Mouse (Mus musculus) gastrocnemius, postnatal 4 days (tissue): ENCODE results near the gene Rnf8. TPM values are rescaled to one million over a fixed set of nuclear protein-coding genes. Genes with fewer than 3 reads are reported as not detected.

Experiments used
- DNase-seq, 2 experiments: peaks; one replicate each; pipeline ENCODE4 v3.0.0; 2021 to 2022; ENCODE audit warnings: low spot score in 2 of 2, mixed read lengths in 2 of 2
- total RNA-seq, 2 experiments: library from RNA; stranded (reverse); gene quantifications; 2 replicates each; pipeline ENCODE4 v1.2.3; 2021

Rnf8 gene
- total RNA-seq, 2 experiments from 2014 or later = 36.3 to 37.6 TPM

DNA sequence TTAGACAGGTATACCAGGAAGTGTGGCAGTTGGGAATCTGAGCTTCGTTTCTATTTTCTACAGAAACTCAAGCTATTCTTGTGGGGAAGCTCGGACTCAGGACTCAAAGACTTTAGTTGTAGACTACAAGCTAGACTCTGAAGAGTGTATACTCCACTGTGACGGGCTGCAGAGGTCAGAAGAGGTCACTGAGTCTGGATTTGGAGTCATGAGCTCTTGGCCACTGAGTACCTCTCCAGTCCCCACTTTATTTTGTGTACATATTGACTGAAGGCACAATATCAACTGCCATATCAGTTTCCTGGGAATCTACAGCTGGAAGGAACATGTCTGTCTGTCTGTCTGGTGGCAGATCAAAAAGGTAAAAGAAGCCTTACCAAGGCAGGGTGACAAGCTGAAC, 4.6 kb downstream of the Rnf8 start:
- DNase-seq = no peak

DNA sequence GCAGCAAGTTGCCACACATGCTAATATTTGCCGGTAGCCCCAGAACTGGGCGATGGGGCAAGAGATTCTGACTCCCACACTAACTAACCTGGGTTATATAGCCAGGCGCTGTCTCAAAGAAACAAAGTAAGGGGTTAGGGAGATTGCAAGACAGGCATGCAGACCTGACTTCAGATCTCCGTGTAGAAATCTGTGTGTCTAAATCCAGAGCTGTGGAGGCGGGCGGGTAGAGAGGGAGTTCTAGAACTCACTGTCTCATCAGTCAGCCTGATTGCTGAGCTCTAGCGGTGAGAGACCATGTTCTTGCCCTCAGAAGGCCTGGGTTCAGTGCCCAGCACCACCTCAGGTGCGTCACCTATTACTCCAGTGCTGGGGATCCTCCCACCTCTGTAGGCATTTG, 8.9 kb downstream of the Rnf8 start:
- no peak for DNase-seq

DNA sequence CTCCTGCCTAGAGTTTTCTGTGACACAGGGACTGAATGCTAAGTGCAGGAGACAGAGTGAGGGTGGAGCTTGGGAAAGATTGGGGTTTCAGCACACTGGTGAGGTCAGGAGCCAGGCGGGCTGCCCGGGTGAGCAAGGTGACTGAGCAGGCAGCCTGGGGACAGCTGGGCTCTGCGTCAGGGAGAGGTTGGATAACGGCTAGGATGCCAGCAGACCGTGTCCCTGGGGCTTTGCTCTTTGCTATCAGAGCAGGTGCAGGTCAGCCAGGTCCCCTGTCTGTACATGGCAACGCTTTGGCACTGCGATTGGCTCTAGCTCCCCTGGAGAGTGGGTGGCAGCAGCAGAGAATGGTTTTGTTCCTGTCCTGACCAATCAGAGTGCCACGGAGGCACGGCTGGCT, 12.7 kb downstream of the Rnf8 start:
- DNase-seq = no peak

DNA sequence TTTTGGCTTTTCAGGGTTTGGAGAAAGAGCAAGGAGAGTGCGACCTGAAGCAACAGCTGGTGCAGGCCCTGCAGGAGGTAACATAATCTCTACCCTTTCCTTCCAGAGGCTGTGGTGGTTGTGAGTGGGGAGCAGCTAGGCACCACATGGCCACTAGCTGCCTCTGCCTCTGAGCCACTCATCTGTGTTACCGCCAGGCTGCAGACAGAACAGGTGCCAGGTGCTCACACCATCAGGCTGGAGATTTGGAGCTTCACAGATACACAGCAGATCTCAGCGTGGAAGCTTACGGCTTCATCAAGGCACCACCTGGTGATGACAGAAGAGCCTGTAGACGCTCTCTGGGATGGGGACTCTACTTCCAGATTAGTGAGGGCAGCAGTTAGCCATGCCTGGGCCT, 14.4 kb downstream of the Rnf8 start:
- no peak for DNase-seq

DNA sequence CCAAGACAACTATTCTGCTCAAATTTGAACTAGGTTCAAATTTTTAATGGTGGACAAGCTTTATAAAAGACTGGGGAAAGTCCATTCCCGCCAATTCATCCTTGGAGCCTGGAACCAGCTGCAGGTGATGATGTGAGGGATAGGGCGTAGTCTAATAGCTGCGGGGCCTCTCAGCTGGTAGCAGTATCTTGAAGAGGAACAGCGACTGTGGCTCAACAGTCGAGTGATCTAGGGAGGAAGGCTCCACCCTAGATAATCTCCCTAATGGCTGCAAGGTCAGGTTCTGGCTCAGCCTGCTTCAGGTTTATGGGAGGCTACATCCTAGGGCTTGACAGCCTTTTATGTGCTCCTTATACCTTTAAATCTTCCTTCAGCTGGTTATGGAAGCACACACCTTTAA, 15.0 kb downstream of the Rnf8 start:
- no peak for DNase-seq

DNA sequence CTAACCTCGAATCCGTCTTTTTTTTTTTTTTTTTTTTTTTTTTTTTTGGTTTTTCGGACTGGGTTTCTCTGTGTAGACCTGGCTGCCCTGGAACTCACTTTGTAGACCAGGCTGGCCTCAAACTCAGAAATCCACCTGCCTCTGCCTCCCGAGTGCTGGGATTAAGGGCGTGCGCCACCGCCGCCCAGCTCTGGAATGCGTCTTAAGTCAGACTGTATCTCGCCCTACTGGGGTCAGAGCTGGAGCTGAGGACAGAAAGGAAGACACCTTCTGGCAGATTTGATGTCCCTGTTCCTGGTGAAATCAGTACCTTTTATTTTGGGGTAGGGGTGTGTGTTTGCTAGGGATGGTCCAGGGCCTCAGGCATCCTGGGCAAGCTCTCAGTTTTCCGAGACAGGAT, 17.7 kb downstream of the Rnf8 start:
- no peak for DNase-seq

DNA sequence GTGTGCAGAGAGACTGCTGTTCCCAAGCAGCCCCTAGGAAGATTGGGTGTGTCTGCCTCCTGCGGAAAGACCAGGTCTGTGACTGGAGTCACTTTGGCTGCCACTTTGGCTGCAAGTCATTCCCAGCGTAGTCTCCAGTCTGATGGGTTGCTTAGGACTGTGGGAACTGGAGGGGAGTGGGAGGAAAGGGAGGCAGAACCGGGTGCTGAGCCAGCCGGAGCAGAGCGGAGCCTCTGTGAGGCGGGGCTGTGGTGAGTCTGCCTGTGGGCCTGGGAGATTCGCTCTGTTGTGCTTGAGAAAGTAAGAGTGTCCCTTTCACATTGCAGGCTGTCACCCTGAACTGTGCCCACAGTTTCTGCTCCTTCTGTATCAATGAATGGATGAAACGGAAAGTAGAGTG, 20.9 kb downstream of the Rnf8 start:
- no peak for DNase-seq

DNA sequence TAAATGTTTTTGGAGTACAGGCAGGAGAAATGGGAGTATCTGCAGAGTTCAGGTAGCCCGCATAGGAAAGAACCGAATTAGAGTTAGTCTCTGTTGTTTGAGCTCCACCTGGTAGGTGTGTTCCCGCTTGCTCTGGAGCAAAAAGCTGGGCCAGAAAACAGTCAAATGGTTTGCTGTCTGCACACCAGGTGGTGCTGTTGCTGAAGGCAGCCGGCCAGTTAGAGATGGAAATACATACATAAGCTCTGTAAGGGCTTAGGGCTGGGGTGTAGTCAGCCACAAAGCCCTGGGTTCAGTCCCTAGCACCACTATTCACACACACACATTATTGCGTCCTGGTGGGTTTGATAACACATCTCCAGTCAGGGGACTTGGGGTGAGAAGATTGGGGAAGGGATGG, 21.5 kb downstream of the Rnf8 start:
- DNase-seq = no peak

DNA sequence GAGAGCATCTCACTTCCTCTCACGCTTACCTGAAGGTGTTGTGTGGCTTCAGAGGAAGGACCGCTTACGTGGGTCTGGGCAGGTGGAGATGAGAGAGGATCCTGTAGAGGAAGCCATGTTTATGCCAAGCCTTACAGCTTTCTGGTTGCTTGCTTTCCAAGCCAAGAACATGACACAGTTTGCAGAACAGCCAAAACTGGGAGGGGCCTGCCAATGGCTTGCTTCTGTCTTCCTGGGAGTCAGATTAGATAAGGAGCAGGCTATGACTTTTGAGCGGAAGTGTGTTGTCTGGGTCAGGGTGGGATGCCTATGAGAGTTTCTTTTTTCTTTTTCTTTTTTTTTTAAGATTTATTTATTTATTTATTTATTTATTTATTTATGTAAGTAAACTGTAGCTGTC, 22.8 kb downstream of the Rnf8 start:
- DNase-seq = no peak

DNA sequence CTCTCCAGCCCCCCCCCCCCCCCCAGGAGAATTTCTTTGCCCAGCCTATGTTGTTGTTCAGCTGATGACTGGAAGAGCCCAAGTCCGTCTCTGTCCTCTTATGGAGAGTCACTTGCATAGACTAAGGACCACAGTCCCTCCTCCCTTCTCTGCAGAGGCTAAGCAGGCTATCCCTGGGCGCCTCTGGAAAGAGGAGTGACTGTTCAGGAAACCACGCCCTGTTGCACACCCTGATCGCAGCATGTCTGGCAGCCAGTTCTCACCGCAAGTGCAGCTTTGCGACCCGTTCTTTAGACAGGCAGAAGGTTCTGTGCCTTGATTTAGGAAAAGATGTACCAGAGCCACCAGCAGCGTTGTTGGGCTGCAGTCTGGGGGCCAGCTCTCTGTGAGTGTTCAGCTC, 23.3 kb downstream of the Rnf8 start:
- DNase-seq = no peak

DNA sequence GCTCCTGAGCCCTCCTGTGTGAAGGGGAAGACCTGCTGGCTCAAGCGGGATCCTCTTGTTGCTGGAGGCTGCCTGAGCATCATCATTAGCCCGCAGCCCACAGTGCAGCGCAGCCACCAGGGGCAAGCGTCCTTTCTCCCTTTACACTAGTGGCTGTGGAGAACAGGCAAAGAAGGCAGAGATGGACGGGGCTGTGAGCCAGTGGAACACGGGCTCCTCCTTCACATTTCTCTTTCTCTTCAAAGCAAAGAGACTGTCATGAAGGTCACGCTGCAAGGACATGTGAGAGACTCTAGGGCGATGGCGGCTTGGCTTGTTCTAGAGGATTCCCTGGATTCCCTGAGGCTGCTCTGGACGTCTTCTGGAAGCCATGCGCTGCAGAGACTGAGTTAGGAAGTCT, 26.4 kb downstream of the Rnf8 start:
- no peak for DNase-seq

DNA sequence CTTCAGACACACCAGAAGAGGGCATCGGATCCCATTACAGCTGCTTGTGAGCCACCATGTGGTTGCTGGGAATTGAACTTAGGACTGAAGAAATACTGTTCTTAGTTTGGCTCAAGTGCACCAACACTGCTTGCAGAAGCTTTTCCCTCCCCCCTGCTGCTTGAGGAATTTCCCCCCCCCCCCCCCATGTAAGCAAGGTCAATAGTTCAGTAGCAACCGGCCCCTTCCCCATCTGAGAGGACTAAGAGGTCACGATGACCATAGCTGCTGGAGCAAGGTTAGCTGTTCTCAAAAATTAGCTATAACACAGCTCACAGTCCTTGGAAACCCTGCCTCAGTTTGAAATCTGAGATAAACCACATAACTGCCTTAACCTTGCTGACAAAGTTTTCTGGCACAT, 27.6 kb downstream of the Rnf8 start:
- DNase-seq = no peak

DNA sequence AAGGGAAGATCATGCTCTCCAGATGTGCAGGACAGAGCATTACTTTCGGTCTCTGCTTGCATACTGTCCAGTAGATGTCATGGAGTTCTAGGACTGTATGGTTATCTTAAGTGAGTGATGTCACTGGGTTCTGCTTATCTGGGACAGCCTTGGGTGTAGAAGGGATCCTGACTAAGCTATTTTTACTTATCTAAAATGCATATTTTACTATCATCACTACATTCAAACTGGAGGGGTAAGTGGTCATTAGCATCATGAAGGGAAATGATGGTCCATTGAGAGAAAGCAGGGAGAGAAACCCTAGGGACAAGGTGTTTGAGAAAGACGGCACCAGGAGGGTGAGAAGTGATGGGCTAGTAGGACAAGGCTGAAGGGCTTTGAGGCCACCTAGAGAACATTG, 43.7 kb downstream of the Rnf8 start:
- no peak for DNase-seq

DNA sequence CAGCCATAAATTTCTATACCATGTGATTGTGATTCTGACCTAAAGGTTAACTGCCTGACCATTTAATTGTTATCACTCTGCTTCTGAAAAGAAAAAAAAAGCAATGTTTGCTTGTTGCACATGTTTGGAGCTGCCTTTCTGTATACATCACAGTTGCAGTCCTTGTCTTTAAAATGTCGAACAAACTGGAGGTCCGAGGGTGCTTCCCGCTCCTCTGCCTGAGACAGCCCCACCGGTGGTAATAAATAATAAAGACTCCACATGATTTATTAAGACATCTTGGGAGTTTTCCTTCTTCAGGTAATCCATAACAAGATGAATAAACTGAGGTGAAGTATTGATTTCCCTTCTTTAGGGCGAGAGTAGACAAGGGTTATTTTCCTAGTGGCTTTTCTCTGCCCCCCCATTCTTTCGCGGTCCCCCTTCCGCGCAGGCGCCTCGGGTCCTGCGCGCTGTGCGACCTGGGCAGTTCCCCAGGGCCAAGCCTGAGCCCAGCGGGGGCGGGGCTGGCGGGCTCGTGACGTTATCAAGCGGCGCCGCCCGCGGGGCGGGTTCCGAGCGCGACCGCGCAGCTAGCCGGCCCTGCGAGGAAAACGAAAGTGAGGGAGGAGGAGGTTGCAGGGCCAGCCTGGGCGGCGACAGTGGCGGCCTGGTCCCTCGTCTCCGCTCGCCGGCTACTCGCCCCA, 45.6 kb downstream of the Rnf8 start, which contains the start of gene Cmtr1:
Gene Cmtr1, plus strand, starts transcription at position 520 of the 686 bp plus-strand sequence.
- DNase-seq = peak; percentile 96 to 98

DNA sequence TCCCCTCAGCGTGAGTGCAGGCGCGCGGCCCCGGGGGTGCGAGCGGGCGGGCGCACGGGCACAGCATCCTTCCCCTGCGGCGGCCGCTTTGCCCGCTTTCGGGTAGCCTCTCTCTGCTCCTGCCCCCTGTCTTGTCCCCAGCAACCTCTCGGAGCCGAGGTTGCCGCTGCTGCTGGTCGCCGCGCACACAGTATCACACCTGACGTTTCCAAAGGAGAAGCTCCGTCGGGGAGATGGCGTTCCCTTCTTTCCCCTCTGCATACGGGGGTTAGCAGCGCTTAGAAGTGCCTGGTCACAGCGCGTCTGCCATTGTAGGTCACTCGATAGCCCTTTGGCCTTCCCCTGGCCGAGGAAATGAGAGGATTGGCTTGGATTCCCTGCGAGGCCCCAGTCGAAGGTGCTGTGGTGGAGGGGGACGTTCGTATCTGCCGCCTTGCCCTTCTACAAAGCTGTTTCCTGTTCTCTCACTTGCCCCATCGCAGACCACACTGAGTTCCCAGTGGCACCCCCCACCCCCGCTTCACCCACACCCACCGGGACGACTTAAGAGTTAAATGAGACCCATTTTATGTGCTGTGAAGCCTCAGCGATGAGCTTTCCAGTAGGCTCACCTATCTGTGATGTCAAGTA, 46.3 kb downstream of the Rnf8 start:
- DNase-seq = no peak

DNA sequence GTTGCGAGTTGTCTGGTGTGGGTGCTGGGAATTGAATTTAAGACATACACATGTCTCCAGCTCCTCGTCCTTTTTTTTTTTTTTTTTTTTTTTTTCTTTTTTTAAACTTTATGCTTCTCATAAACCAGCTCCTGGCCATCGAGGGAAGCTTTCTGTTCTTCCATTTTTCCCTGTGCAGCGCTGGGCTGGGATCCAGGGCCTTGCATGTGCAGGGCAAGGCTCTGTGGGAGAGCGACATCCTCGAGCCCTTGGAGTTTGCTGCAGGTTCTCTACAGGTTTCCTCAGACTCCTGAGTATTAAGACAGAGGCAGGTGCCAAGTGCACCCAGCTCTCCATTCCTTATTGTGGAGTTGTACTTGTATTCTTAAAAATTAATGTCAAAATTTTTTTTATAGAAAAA, 47.6 kb downstream of the Rnf8 start:
- no peak for DNase-seq

DNA sequence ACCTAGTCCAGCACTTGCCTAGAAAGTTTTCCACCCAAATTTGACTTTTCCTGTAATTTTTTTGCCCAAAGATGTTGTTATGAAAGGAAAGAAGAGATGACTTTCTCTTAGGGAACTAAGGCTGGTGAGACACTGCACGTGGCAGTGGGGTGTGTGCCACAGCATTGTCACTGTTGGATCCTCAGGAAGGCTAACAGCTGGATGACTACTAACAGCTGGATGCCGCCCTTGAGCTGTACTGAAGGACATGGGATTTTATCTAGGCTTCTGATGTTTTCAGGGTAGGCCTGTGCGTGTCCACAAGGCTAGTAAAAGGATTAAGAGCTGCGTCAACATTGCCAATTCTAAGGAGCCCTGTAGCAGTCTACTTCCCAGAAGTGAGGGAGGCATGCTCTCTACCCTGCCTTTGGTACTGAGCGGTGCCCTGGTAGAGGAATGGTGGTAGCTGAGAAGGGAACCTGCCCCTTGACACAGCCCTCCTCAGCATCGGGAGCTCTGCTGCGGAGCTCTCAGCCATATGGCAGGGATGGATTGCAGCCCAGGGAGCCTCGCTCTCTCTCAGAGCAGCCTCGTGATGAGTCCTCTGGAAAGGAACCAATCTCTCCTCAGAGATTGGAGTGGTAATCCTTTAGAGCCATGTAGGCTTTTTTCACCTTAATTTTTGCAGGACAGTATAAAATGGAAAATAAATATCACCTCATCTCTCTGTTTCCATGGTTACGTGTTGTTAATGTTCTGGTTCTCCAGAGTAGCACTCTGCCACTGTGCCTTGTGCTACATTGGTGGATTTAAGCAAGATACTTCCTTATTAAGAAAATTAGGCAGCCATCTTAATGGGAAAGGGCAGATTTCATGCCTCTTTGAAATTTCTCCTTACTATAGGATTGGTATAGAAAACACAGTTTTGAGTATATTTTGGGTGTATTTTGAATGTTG, 53.7 kb downstream of the Rnf8 start:
- DNase-seq = no peak

DNA sequence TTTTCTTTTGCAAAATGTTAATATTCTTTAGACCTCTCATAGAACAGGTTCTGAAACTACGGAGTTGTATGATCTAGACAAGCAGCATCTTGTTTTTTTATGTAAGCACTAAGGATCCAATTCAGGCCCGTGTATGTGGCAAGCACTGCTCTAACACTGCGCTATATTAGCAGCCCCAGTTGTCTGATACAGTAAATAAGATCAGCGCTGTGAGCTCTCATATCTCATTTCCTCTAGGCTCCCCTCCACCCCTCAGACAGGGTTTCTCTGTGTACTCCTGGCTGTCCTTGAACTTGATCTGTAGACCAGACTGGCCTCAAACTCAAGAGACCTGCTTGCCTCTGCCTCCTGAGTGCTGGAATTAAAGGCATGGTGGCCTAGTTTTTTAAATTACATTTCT, 54.4 kb downstream of the Rnf8 start:
- DNase-seq = no peak

DNA sequence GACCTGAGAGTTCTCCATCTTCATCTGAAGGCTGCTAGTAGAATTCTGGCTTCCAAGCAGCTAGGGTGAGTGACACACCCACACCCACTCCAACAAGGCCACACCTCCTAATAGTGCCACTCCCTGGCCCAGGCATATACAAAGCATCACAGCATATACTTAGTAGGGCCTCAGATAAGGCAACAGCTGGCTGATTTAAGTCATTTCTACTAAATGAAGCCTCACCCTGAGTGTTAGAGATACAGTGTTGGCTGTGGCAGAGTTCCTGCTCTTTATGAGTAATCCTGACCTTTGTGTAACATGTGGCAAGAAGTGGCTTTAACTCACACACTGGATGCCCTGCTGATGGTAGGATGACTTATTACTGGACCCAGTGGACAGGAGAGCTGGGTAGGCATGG, 55.3 kb downstream of the Rnf8 start:
- no peak for DNase-seq

DNA sequence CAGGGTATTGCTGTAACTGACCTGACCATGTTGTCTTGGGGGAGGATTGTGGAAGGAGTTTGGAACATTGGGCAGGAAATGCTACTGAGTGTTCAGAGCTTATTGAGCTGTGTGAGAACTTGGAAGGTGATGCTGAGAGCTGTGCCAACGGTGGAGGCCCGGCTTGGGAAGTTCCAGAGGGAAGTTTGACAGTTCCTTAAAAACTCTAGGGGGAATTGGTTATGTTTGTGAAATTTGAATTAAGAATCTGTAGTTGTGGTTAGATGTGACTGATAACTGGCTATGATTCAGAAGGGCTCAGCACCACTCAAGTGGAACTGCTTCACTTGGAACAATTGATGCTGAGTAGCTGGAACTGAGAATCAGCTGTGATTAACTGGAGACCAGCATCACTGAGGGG, 56.4 kb downstream of the Rnf8 start:
- DNase-seq = no peak

DNA sequence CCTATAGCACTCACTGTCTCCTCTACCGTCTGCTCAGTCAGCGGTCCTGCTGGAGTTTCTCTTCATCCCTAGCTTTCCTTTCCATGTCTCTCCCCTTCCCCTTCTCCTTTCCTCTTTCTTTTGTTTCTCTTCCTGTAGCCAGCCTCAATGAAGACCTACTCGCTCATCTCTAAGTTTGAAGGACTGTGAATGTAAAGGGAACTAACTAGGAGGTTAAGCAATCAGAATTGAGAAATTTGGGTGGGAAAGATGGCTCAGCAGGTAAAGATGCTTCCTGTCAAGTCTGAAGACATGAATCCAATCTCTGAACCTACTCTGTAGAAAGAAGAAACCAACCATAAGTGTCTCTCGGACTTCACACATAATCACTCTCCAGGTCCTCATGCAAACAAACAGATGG, 58.7 kb downstream of the Rnf8 start:
- DNase-seq = no peak

DNA sequence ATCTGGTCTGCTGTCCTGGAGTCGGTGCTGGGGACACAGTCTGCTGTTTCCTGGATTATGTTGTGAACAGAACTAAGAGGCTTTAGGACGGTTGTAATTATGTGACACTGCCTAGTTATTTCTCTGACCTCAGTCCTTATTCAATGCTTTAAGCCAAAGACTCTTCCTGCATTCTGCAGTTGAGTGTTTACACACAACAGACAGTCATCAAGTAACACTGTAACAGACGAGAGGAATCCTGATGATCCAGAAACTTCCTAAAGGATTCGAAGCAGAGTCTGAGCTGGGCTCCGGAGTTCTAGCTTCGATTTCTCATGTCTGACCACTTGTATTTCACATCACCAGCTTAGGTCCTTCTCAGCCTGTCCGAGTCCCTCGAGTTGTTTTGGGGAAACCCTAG, 63.9 kb downstream of the Rnf8 start:
- no peak for DNase-seq
